Mouse (Mus musculus): Measurements from ENCODE around the gene Timp3. TPM values are rescaled to one million over a fixed set of nuclear protein-coding genes. Genes with fewer than 3 reads are reported as not detected.

Gene Timp3
- total RNA-seq, 2 experiments from 2014 or later, result 53.4 to 70.4 TPM

Other genes starting within 250 kb of the Timp3 start
- gene Syn3, start 198.5 kb downstream of the Timp3 start, total RNA-seq (2021), result 10 to 100 TPM; 28.1 to 34.6 TPM